Mouse (Mus musculus): Measurements from ENCODE around the gene Tmem266.
A peak's percentile ranks its signal among the peaks of the same experiment; 100 is the strongest.

The Tmem266 gene

DNA sequence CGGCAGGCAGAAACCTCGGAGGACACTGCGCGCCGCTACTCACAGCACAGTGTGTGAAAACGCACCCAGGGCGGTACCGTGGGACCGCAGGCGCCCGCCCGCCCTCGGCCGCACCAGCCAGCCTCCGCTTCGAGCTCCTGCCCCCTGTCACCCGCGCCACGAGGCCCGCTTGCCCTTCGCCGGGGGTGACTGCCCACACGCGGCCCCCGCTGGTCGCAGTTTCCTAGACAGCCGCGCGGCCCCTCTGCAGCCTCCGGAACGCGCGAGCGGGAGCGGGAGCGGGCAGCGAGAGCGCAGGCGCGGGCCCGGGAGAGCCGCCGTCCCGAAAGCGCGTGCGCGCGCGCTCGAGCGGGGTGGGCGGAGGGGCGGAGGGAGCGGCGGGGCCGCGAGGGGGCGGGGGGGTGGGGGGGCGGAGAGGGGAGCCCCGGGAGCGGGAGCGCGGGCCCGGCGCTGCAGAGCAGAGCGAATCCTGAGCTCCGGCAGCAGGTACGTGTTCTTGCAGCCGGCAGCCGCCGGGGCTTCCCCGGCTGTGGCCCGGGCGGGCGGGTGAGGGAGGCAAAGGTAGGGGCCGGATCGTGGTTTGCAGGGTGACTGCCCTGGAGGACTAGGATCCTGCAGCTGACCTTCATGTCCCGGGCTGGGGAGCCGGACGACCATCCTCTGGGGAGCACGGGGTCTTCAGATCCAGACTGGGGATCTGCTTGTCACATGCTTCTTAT, at the start of gene Tmem266, which contains the start of gene Nrg4:
Gene Tmem266 (plus strand): TSS at position 399 of the 719 bp plus-strand sequence.
Gene Nrg4 (minus strand): TSS at position 330 of the 719 bp plus-strand sequence.
- DNase-seq: peak; percentile 87

DNA sequence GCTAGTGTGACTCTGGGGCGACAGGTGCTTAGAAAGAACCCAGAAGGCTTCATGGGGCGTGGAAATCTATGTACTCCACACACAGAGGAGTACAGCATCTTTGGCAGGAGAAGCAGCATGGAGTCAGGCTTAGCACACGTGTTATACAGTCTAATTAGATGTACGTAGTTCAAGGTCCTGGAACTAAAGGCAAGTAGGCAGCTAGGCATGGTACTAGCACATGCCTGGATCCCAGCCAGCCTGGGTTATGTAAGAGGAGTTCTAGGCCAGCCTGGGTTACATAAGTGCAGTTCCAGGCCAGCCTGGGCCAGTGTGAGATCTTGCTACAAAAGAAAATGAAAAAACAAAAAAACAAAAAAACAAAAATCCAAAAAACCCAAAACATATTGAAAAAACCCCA, 49.2 kb upstream of the Tmem266 start:
- no peak for DNase-seq

DNA sequence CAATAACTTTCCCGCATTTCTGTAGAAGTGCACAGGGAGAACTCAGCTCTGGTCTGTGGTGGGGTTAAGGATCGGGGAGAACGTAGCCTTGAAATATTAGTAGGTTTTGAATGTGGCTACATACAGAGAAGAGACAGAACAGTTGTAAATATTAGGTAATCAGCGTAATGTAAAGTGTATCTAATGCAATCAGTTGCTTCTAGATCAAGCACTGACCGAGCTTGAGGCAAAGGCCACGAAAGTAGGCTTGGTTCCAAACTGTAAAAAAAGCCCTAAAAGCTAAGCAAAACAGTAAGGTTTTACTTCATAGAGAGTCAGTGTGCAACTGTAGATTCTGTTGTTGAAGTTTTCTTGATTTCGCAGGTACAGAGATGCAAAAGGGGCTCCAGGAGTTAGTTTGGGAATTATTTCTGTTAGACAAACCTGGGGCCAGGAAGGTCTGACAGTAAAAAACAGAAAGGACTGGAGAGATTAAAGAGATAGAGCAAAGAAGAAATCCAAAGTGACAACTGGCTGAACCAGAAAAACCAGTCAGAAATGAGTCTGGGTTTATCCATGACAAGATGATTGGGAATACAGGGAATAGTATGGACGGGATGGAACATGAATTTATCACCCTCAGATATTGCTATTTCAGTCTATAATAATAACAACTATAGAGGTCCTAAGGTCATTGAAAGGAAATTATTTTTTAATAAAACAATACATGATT, 47.4 kb upstream of the Tmem266 start:
- no peak for DNase-seq

DNA sequence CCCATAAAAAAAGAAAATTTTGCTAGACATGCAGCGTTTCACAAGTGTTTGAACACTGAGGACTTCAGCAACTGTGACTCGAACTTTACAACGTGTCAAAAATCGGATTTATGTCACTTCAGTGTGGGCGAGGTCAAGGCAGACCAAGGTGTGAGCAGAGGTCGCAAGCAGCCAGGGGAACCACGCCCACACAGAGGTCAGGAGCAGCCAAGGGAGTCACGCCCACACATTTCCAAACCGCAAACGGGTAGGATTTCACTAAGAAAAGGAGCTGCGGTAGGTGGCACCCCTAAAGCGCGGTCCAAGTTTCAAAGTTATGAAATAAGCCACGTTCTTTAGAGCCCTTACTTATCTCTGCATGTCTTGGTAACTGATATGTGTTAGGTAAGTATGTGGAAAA, 43.2 kb upstream of the Tmem266 start:
- no peak for DNase-seq

GRCm38 (mm10) chr9:55285197-55285596, 41.5 kb upstream of the Tmem266 start:
- no peak for DNase-seq

GRCm38 (mm10) chr9:55289475-55290198, 37.1 kb upstream of the Tmem266 start:
- DNase-seq: no peak

- DNase-seq: no peak
Measured at GRCm38 (mm10) chr9:55291966-55292365, 34.7 kb upstream of the Tmem266 start.

- no peak for DNase-seq
Measured at GRCm38 (mm10) chr9:55296221-55296620, 30.5 kb upstream of the Tmem266 start.

DNA sequence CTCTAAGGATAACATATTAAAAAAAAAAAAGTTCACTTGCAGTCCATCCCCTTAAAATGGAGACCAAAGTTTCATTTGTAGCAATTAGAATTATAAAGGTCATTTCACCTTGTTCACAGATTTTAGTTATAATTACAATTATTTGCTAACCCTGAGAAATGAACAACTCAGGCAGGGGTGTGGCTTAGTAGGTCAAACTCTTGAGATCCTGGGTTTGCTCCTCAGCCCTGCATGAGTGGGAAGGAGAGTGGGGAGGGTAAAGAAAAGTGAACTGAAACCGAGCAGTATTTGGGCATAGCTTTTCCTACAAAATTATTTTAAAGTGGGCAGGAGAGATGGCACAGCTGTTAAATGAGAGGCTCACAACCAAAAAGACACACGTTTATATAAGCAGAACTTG, 19.6 kb upstream of the Tmem266 start:
- no peak for DNase-seq

DNA sequence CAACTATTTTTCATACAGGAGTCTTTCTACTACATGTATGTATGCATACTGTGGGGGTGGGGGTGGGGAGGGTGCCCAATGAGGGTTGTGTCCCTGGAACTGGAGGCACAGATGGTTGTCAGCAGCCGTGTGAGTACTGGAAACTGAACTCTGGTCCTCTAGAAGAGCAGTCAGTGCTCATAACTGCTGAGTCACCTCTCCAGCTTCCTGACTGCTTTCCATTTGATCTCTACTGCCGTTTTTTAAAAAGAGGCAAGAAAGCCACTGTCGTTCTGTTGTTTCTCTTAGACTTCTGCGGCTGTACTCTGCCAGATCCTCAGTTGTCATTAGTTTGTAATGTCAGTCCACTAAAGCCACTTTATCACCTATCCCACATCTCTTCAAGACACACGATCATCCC, 19.2 kb upstream of the Tmem266 start:
- no peak for DNase-seq

DNA sequence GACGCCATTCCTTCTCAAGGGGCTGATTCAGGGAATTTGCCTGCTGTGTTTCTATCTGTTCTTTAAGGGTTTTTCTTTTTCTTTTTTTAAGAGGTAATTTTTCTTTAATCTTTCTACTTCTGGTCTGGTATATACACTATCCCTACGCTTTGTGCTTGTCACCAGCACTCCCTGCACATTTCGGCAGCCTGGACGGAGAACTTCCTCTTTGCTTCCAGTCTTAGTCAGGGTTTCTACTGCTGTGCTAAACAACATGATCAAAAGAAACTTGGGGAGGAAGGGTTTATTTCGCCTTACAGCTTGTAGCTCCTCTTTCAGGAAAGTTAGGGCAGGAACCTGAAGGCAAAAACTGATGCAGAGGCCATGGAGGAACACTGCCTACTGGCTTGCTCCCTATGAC, 18.3 kb upstream of the Tmem266 start:
- DNase-seq: no peak

DNA sequence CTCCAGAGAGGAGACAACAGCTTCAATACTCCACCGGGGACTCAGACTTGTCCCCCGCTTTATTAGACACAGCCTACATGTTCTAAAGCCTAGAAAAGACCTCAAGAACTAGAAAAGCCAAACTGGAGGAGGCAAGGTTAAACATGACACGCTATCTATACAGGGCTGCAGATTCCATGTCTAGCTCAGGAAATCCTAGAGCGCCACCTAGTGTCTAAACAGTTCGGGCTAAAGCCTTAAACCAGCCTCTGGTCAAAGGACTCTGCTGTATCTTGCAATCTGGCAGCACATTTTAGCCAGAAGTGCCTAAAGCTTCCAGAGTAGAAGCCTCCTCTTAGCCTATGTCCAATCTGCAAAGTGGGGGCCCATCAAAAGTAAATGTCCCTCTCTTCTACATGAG, 15.2 kb upstream of the Tmem266 start:
- DNase-seq: peak; percentile 51

DNA sequence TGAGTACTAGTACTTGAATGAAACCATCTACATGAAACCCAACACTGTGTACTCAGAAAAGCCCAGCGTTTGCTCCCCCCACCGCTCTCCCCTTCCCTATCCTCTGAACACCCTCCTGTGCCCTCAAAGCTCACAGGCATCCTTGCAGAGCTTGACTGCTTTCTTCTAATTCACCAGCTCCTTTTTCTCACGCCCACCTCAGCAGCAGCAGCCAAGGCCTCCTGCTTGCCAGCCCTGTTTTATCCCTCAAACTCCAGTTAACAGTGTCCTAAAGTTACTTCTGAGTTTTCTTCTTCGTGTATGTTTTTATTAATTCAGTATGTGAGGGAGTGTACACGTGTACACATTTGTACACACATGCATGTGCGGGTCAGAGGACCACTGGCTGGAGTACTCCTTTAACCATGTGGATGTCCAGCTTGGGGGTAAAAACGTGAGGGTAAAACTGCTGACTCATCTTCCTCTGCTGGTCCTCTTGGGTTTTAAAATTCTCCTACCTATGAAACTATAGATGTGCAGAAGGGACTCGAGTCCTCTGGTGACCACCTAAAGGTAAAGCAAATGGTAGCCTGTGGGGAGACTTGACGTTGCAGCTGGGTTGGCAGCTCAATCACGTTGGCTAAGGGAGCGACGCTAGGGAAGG, 13.0 kb upstream of the Tmem266 start:
- no peak for DNase-seq

DNA sequence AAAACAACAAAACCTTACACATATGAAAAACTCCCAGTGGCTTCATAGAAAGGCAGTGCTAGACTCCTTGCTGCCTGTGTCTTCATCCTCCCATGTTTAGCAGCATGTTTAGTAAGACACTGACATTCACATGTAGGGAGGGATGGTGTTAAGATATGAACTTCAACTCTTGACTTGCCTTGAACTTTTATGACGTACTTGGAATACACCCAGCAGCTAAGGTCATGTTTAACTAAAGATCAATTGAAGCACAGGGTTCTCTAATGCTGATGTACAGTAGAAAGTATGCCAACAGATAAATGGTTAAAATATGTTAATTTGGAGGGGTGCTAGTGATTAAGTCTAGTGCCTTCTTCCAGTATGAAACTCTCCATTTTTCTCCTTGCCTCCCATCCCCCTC, 4.1 kb upstream of the Tmem266 start:
- no peak for DNase-seq

DNA sequence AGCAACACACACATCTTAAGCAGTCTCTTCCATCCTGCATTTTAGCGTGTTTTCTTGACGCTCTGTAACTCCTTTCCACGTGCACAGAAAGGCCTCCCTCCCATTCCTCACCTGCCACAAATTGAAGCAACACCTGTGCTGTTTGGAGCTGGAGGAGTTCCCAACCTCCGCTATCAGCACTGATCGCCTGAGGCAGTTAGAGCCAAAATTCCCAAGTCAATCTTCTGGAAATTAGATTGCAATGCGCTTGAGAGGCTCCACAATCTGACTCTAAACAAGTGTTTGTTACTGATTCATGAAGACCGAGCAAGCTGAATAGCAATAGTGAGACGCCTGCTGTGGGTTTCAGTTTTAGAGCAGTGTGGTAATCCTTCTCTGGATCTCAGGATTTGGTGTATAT, 2.6 kb upstream of the Tmem266 start:
- DNase-seq: no peak

- DNase-seq: peak; percentile 16
Measured at GRCm38 (mm10) chr9:55324516-55324915, 2.2 kb upstream of the Tmem266 start.

DNA sequence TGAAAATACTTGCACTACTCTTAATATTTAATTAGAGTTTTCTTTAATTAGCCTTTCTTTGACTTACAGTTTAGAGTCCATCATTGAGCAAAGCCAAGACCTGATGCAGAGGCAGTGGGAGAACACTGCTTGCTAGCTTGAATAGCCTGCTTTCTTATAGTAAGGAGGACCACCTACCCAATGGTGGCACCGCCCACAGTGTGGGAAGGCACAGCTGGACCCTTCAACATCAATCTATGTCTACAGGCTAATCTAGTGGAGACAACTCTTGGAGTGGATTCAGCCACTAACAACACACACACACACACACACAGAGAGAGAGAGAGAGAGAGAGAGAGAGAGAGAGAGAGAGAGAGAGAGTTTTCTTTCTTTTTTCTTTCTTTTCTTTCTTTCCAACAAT, 1.7 kb upstream of the Tmem266 start:
- DNase-seq: no peak

DNA sequence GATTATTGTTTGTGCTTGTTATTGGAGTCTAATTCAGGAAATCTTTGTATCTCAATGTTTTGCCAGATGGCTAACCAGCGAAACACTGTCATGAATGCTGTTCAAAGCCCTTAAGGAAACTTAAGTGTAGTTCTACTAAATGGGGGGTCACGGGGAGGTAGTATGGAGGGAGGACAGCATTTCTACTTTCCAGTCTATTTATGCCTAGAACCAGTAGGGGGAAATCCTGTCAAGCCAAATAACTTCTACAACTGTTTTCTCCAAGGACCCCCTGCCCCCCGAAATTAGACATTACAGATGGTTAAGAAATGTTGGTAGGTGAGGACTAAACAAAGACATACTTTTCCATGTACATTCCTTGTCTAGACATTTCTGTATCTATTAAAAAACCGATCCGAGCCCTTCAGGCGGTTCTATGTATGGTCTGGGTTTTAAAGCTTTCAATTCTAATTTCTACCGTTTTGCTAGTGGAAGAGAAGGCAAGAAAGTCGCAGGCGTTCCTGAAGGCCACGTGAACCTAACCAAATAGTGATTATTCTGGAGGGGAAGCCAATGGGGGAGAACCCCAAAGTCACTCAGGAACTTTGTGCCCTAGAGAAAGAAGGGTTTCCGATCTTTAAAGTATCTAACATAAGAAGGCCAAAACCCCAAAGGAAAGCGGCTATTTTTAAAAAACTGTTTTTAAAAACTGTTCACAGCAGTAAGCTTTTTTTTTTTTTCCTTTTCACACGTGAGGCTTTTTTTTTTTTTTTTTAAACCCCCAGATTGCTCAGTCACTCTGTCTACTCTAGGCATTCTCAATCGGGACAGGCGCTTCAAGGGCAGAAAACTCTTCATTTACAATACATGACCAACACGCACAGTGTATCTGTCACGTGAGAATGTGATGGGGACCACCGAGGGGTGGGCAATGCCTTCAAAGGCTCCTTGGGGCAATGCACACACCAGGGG, 874 bp upstream of the Tmem266 start:
- no peak for DNase-seq

GRCm38 (mm10) chr9:55327234-55327615, 512 bp downstream of the Tmem266 start:
- peak; percentile 26 for DNase-seq

- DNase-seq: no peak
Measured at GRCm38 (mm10) chr9:55328151-55328918, 1.6 kb downstream of the Tmem266 start.

DNA sequence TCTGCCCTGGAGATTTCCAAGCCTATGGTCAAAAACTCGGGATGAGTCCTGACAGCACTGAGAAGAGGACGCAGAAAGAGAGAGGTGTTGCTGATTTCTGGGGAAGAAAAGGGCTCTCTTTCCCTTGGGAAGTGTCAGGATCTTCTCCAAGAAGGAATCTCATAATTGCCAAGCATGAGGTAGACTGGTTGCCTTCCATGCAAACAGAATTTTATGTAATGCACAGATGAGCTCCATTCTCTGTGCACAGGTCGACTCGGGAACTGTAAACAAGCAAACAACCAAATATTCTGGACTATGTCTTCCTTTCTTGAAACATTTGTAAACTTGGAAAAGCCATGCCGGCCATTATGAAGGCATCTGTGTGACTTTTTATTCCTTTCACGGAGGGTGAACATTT, 2.7 kb downstream of the Tmem266 start:
- no peak for DNase-seq

Measured in right cerebral cortex, postnatal 25 days (tissue).